Mouse (Mus musculus): ENCODE measurements around the gene Defa26.
"Not testable (repeated sequence)": the region's sequence is repeated elsewhere in the genome, so short reads cannot be mapped to it uniquely, and the experiment has no call there.

Gene Defa26

GRCm38 (mm10) chr8:21617883-21618282 lies at the start of gene Defa26:
TSS of gene Defa26 (plus strand) at chr8:21618183.
- not testable (repeated sequence) for DNase-seq (ENCODE audit: low spot score in 2 of 2)

- not testable (repeated sequence) for DNase-seq (ENCODE audit: low spot score in 2 of 2)
These were observed 35.3 kb upstream of the Defa26 start, which contains the start of gene Defa28 for GRCm38 (mm10) chr8:21582706-21583105. TSS of gene Defa28 (plus strand) at chr8:21583006.

GRCm38 (mm10) chr8:21594408-21594807 lies 23.6 kb upstream of the Defa26 start, which contains the start of gene Gm7861:
TSS of gene Gm7861 (minus strand) at chr8:21594508.
- not testable (repeated sequence) for DNase-seq (ENCODE audit: low spot score in 2 of 2)

- not testable (repeated sequence) for DNase-seq (ENCODE audit: low spot score in 2 of 2)
These were observed 37.5 kb downstream of the Defa26 start, which contains the start of gene Defa17 for GRCm38 (mm10) chr8:21655480-21655879. TSS of gene Defa17 (plus strand) at chr8:21655780.

- not testable (repeated sequence) for DNase-seq (ENCODE audit: low spot score in 2 of 2)
These were observed 47.5 kb downstream of the Defa26 start, which contains the start of gene Defa34 for GRCm38 (mm10) chr8:21665497-21665896. TSS of gene Defa34 (plus strand) at chr8:21665797.
